Mouse (Mus musculus) spleen, adult 2 months (tissue): ENCODE results near the gene Gm21773. TPM values are rescaled to one million over a fixed set of nuclear protein-coding genes. Genes with fewer than 3 reads are reported as not detected.
"Not testable (repeated sequence)": the region's sequence is repeated elsewhere in the genome, so short reads cannot be mapped to it uniquely, and the experiment has no call there.

Experiments used
- DNase-seq, 2 experiments: peaks; one replicate each; pipeline versions ENCODE4 v3.0.0 to v3.0.0-alpha.2; 2012 to 2021; ENCODE audit warnings: low spot score in 2 of 2, low read depth in 1 of 2
- H3K27ac ChIP-seq: fragments of 200-500 bp; 2 replicates; pipeline ENCODE4 v1.5.1; 2012; ENCODE audit warnings: low read length, inconsistent platforms; ENCODE audit not compliant: insufficient read depth
- H3K27me3 ChIP-seq: fragments of 200-500 bp; 2 replicates; pipeline ENCODE4 v1.6.1; 2012; ENCODE audit warnings: mild to moderate bottlenecking, moderate library complexity, low read length, inconsistent platforms; ENCODE audit not compliant: control insufficient read depth, insufficient read depth
- H3K36me3 ChIP-seq: fragments of 200-500 bp; 2 replicates; pipeline ENCODE4 v1.6.1; 2012; ENCODE audit warnings: mild to moderate bottlenecking, low read length, inconsistent platforms; ENCODE audit not compliant: control insufficient read depth, insufficient read depth
- H3K4me1 ChIP-seq: fragments of 200-500 bp; 2 replicates; pipeline ENCODE4 v1.6.1; 2011; ENCODE audit warnings: inconsistent platforms; ENCODE audit not compliant: control insufficient read depth, insufficient read depth, insufficient read length
- H3K4me3 ChIP-seq: fragments of 200-500 bp; 2 replicates; pipeline ENCODE4 v1.5.1; 2011; ENCODE audit warnings: mild to moderate bottlenecking, inconsistent platforms; ENCODE audit not compliant: insufficient read depth, insufficient read length; ENCODE audit errors: extremely low read depth
- WGBS: fragments of 180-500 bp; shearing (Covaris S2); methylation state at CpG from one replicate; pipeline ENCODE4 v1.1.7; 2018; 5-methylcytosine and 5-hydroxymethylcytosine counted together
- polyA plus RNA-seq: library from polyadenylated mRNA; depleted of rRNA; stranded (reverse); fragments of >200 nt; gene quantifications from 2 replicates; pipeline ENCODE4 v1.2.3, GENCODE M21; 2012; rRNA removed

The Gm21773 gene
- not detected in 2 replicates for polyA plus RNA-seq

DNA sequence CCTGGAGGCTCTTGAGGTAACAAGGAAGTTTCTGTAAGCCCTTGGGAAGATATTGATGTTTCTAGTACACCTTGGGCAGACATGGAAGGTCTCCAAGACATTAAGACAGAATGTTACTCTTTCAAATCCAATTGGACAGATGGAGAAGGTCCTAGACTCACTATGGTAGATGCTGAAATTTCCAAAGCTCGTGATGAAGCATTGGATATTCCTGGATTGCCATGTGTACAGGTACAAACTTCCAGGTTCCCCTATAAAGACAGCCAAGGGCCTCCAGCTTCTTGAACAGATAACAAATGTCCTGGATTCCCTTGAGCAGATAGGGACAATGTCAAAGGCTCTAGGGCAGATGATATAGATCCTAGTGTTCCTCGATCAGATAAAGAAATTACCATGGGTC, at the start of gene Gm21773:
Gene Gm21773, minus strand, starts transcription at position 101 of the 400 bp plus-strand sequence.
- H3K4me1 ChIP-seq, H3K27me3 ChIP-seq, H3K27ac ChIP-seq, H3K36me3 ChIP-seq, DNase-seq, H3K4me3 ChIP-seq: not testable (repeated sequence)
- WGBS: no CpG with 5 or more reads among the region's 2 CpGs
